Mouse (Mus musculus): Measurements from ENCODE around the gene Dnah7a.
"Not testable (repeated sequence)": the region's sequence is repeated elsewhere in the genome, so short reads cannot be mapped to it uniquely, and the experiment has no call there.

The Dnah7a gene

GRCm38 (mm10) chr1:53388762-53389161 is 317.8 kb downstream of the Dnah7a start:
- DNase-seq (ENCODE audit: extremely low read depth, low read depth), result no peak

DNA sequence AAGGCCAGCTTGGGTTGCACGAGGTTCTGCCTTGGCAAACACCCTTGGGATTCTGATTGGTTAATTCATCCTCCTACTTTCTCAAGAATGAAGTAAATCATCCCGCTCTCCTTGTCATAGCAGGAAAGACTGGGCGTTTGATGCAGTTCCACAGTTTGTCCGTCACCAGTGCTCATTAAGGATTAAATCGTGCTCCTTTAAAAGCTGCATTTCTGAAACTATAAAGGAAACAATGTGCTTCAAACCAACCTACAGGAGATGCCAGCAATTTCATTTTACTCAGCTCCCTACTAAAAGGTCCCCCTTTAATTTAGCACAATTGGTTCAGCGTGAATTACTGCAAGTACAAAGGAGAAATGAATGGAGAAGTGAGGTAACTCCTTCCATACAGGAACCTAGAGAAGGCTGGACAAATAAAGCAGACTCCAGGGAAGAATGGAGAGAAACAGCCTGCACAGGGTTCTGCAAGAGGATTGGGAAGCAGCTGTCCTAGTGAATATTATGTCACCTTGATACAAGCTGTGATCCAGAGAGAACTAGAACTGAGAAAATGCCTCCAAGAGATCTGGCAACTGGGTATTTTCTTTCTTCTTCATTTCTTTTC is 322.4 kb downstream of the Dnah7a start:
- DNase-seq (ENCODE audit: extremely low read depth, low read depth), result no peak

DNA sequence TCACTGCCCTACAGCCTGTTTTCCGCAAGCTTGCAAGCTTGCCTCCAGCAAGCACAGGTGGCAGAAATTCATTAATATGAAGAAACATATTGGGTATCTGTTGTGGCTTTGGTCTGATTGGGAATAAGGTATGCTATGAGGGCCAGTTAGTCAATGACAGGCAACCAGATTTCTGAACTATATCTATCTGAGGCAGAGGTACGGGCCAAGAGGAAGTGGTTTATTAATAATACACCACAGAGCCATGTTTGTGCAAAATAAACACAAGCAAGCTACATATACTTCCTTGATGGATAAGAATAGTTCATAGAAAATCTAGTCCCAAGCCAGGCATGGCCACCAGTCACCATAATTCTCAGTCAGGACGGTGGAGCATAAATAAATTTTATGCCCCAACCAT is 328.9 kb downstream of the Dnah7a start:
- no peak for DNase-seq (ENCODE audit: extremely low read depth, low read depth)

- DNase-seq (ENCODE audit: extremely low read depth, low read depth), result not testable (repeated sequence)
These were observed 330.6 kb downstream of the Dnah7a start for GRCm38 (mm10) chr1:53375965-53376364.

GRCm38 (mm10) chr1:53358988-53359387 is 347.6 kb downstream of the Dnah7a start:
- no peak for DNase-seq (ENCODE audit: extremely low read depth, low read depth)

DNA sequence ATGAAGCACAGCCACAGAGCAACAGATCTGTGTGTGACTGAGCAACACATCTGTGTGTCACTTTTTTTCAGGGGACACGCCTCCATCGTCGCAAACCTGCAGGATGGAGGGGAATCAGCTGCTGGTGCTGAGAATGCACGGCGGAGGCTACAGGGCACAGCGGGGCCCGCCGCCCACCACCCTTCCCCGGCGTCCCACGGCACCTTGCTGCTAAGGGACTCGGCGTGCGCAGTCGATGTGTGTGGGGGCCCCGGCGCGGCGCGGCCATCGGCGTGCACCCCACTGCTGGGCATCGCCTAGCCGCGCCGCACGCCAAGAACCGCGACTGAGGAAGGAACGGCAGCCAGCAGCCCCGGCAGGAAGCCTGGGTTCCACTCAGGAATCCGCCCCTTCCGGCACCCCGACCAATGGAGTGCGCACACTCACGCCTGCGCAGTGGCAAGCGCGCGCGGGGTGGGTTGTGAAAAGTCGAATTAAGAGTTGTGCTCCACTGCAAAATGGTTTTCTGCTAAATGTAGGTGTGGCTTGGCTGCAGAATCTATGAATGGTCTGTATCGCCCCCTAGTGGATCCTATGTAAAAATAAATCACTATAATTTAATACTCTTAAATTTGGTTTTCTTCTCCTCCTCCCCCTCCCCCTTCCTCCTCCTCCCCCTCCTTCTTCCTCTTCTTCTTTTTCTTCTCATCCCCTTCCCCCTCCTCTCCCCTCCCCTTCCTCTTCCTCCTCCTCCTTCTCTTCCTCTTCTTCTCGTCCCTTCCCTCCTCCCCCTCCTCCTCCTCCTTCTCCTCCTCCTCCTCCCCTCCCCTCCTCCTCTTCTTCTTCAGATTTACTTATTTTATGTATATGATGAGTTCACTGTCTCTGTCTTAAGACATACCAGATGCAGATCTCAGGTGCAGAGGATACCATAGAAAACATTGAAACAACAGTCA is 354.0 kb downstream of the Dnah7a start, which contains the start of the genes Asdurf, Gm28551 and Asnsd1:
Asdurf (minus strand) TSS at position 293 of the 935 bp plus-strand sequence.
Gm28551 (minus strand) TSS at position 341 of the 935 bp plus-strand sequence.
Asnsd1 (minus strand) TSS at position 426 of the 935 bp plus-strand sequence.
- peak; percentile 92 for DNase-seq (ENCODE audit: extremely low read depth, low read depth)
